Mouse (Mus musculus) erythroblast, embryonic 14.5 days (primary cell): ENCODE measurements around the gene Tcf21.

Source experiments
- GATA1 ChIP-seq: IDR thresholded peaks from 2 replicates; pipeline ENCODE4 v1.6.1; 2012; ENCODE audit warnings: low read length, inconsistent platforms, mixed read lengths
- TAL1 ChIP-seq: IDR thresholded peaks from 3 replicates; pipeline ENCODE4 v1.6.1; 2012; ENCODE audit warnings: low read length, inconsistent platforms, mixed read lengths

DNA sequence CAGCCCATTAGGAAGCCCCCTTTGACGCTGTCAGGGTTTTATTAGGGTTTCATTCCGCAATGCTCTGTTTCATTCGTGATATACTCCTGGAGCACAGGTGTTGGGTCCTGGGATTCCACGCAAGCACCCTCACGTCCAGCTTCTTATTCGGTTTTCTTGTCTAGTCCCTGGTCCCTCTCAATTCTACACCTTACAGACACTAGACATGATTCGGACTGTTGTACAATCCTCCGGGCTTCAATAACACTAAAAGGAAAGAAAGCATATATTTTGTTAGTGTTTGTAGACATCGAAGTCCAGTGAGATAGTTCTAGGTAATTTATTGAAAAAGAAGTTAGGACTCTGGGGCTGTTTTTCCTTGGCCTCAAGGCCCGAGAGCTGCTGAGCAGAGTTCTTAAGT, 24.8 kb upstream of the Tcf21 start:
- TF ChIP-seq TAL1 (no peak), GATA1 (no peak)
